Mouse (Mus musculus) CH12.LX (cell line): ENCODE measurements at regions not wholly inside any gene's neighbourhood (a gene's known extent, or its start where the extent isn't known, plus 50 kb on each side); places are given as distances from the start of the nearest gene placed in this dataset.

Source experiments
- DNase-seq: peaks from one replicate; pipeline ENCODE4 v3.0.0-alpha.2; 2013; ENCODE audit errors: extremely low read depth
- H3K27ac ChIP-seq: 2 replicates; pipeline ENCODE4 v1.5.1; 2012; ENCODE audit warnings: low read depth, mild to moderate bottlenecking, control low read depth, moderate library complexity; ENCODE audit not compliant: insufficient read depth
- H3K27me3 ChIP-seq: replicated peaks from 2 replicates; pipeline ENCODE3; 2012; ENCODE audit warnings: inconsistent platforms
- H3K36me3 ChIP-seq, 2 experiments: replicated peaks in 1 of 2; 2 replicates each; pipeline versions ENCODE3 to v1.6.1; 2012; ENCODE audit warnings: inconsistent platforms in 1 of 2, low read length in 1 of 2, mild to moderate bottlenecking in 1 of 2, mixed read lengths in 1 of 2, moderate library complexity in 1 of 2; ENCODE audit not compliant: control insufficient read depth in 1 of 2, insufficient read depth in 1 of 2
- H3K4me1 ChIP-seq, 2 experiments: 2 replicates each; pipeline ENCODE4 v1.6.1; 2012; ENCODE audit warnings: inconsistent platforms in 1 of 2, moderate library complexity in 1 of 2; ENCODE audit not compliant: insufficient read depth in 2 of 2, control insufficient read depth in 1 of 2
- H3K4me2 ChIP-seq: 2 replicates; pipeline ENCODE4 v1.6.1; 2012; ENCODE audit warnings: low read depth, mild to moderate bottlenecking, control low read depth; ENCODE audit not compliant: poor library complexity, insufficient read depth, severe bottlenecking
- H3K4me3 ChIP-seq, 3 experiments: fragments of 150-350 bp in 1 of 3; sonication (generic) in 1 of 3; replicated peaks in 1 of 3; 2 replicates each; pipeline versions ENCODE3 to v1.5.1; 2011 to 2012; ENCODE audit warnings: low read depth in 2 of 3, low read length in 2 of 3, mild to moderate bottlenecking in 2 of 3, moderate library complexity in 2 of 3, control low read depth in 1 of 3, improper control_type of control experiment in 1 of 3, inconsistent platforms in 1 of 3, mixed read lengths in 1 of 3; ENCODE audit not compliant: poor library complexity in 1 of 3
- H3K79me2 ChIP-seq: replicated peaks from 2 replicates; pipeline ENCODE4 v1.6.1; 2012; ENCODE audit warnings: mild to moderate bottlenecking, moderate library complexity; ENCODE audit not compliant: control insufficient read depth, poor library complexity, insufficient read depth, severe bottlenecking; ENCODE audit errors: extremely low read depth
- H3K9ac ChIP-seq: 2 replicates; pipeline ENCODE4 v1.6.1; 2012; ENCODE audit warnings: low read depth, mild to moderate bottlenecking, control low read depth, moderate library complexity; ENCODE audit not compliant: insufficient read depth
- H3K9me3 ChIP-seq: replicated peaks from 2 replicates; pipeline ENCODE3; 2012; ENCODE audit warnings: low read length, inconsistent platforms, mixed read lengths
- CHD1 ChIP-seq: IDR thresholded peaks from 2 replicates; pipeline ENCODE4 v1.6.1; 2012; ENCODE audit warnings: low read depth, low read length, improper control_type of control experiment, inconsistent platforms
- CTCF ChIP-seq, 2 experiments: IDR thresholded peaks in 1 of 2; conservative IDR thresholded peaks in 1 of 2; 2 replicates each; pipeline ENCODE4 v1.5.1; 2011 to 2012; ENCODE audit warnings: low read depth in 2 of 2, low read length in 2 of 2, improper control_type of control experiment in 1 of 2, inconsistent platforms in 1 of 2, mild to moderate bottlenecking in 1 of 2, moderate library complexity in 1 of 2
- ELF1 ChIP-seq: IDR thresholded peaks from 2 replicates; pipeline ENCODE4 v1.6.1; 2014; ENCODE audit warnings: low read depth, mild to moderate bottlenecking, inconsistent platforms, low read length, improper control_type of control experiment
- ETS1 ChIP-seq: conservative IDR thresholded peaks from 2 replicates; pipeline ENCODE4 v1.6.1; 2012; ENCODE audit warnings: low read depth, mild to moderate bottlenecking, inconsistent platforms, low read length, improper control_type of control experiment, moderate library complexity
- GABPA ChIP-seq: IDR thresholded peaks from 2 replicates; pipeline ENCODE4 v1.6.1; 2012; ENCODE audit warnings: low read depth, low read length, improper control_type of control experiment, inconsistent platforms; ENCODE audit not compliant: insufficient replicate concordance
- IRF4 ChIP-seq: IDR thresholded peaks from 2 replicates; pipeline ENCODE4 v1.6.1; 2014; ENCODE audit warnings: low read depth, mild to moderate bottlenecking, inconsistent platforms, low read length, improper control_type of control experiment
- JUND ChIP-seq: conservative IDR thresholded peaks from 2 replicates; pipeline ENCODE4 v1.6.1; 2011; ENCODE audit warnings: low read depth, low read length, improper control_type of control experiment
- MAFK ChIP-seq: IDR thresholded peaks from 2 replicates; pipeline ENCODE4 v1.6.1; 2011; ENCODE audit warnings: low read length, improper control_type of control experiment; ENCODE audit not compliant: insufficient replicate concordance
- MAX ChIP-seq: IDR thresholded peaks from 2 replicates; pipeline ENCODE4 v1.6.1; 2011; ENCODE audit warnings: low read length, improper control_type of control experiment
- MAZ ChIP-seq: IDR thresholded peaks from 2 replicates; pipeline ENCODE4 v1.6.1; 2012; ENCODE audit warnings: low read depth, mild to moderate bottlenecking, inconsistent platforms, low read length, improper control_type of control experiment, moderate library complexity
- MYC ChIP-seq: IDR thresholded peaks from 2 replicates; pipeline ENCODE4 v1.6.1; 2011; ENCODE audit warnings: low read depth, mild to moderate bottlenecking, improper control_type of control experiment, low read length
- NELFE ChIP-seq: IDR thresholded peaks from 2 replicates; pipeline ENCODE4 v1.6.1; 2011; ENCODE audit warnings: low read depth, low read length, improper control_type of control experiment
- POLR2A ChIP-seq: IDR thresholded peaks from 2 replicates; pipeline ENCODE4 v1.6.1; 2011; ENCODE audit warnings: low read depth, mild to moderate bottlenecking, improper control_type of control experiment, low read length
- SIN3A ChIP-seq: IDR thresholded peaks from 2 replicates; pipeline ENCODE4 v1.6.1; 2012; ENCODE audit warnings: low read length, improper control_type of control experiment, inconsistent platforms
- UBTF ChIP-seq: IDR thresholded peaks from 2 replicates; pipeline ENCODE4 v1.6.1; 2012; ENCODE audit warnings: low read depth, mild to moderate bottlenecking, inconsistent platforms, low read length, improper control_type of control experiment, moderate library complexity
- ZC3H11A ChIP-seq: IDR thresholded peaks from 2 replicates; pipeline ENCODE4 v1.6.1; 2012; ENCODE audit warnings: low read depth, mild to moderate bottlenecking, inconsistent platforms, low read length, improper control_type of control experiment
- ZKSCAN1 ChIP-seq: IDR thresholded peaks from 2 replicates; pipeline ENCODE4 v1.6.1; 2012; ENCODE audit warnings: low read depth, inconsistent platforms, low read length, improper control_type of control experiment, borderline replicate concordance
- ZMIZ1 ChIP-seq: IDR thresholded peaks from 2 replicates; pipeline ENCODE4 v1.6.1; 2012; ENCODE audit warnings: low read depth, mild to moderate bottlenecking, inconsistent platforms, low read length, improper control_type of control experiment
- ZNF384 ChIP-seq: IDR thresholded peaks from 2 replicates; pipeline ENCODE4 v1.6.1; 2012; ENCODE audit warnings: low read depth, low read length, improper control_type of control experiment, inconsistent platforms
- dilution Hi-C: fragments of 300-500 bp; cut with MboI; formaldehyde crosslinking; loops from 2 replicates; pipeline ENCODE4 v1.14.3; 2020; ENCODE audit warnings: low sequenced_read_pairs; ENCODE audit not compliant: extremely low pct_unique_long_range_greater_than_20kb, extremely low pct_ligation_motif_present
- in situ Hi-C: fragments of 300-500 bp; cut with MboI; formaldehyde crosslinking; loops from 3 replicates; pipeline ENCODE4 v1.14.3; 2019; ENCODE audit warnings: low sequenced_read_pairs, low pct_ligation_motif_present, low pct_unique_long_range_greater_than_20kb, mixed read lengths

GRCm38 (mm10) chr3:57914687-57915086 is 66.8 kb upstream of the Pfn2 start (continued):
- TF ChIP-seq JUND (peak; percentile 78), IRF4 (peak; percentile 79), CTCF (conservative IDR thresholded peaks at IDR 0.05 in 1 of 2, IDR thresholded peaks at IDR 0.05 in 1 of 2; ENCODE audit: low read depth in 2 of 2, low read length in 2 of 2) (no peak), MAFK (peak; percentile 56; the same call in 1 of the 2 replicates), POLR2A (no peak)

GRCm38 (mm10) chr3:57918913-57919312 is 71.0 kb upstream of the Pfn2 start:
- DNase-seq = no peak
- H3K36me3 ChIP-seq = no peaks in the 10 kb centered on the region
- no peak overlapping the region for H3K27ac ChIP-seq
- dilution Hi-C loops (no loop called here), in situ Hi-C loops (no loop called here)
- H3K9ac ChIP-seq = no peak overlapping the region
- no peak for TF ChIP-seq SIN3A
- TF ChIP-seq NELFE = no peak
- no peak for TF ChIP-seq UBTF
- TF ChIP-seq ZNF384 = no peak
- TF ChIP-seq ELF1 = no peak
- no peak for TF ChIP-seq CHD1
- TF ChIP-seq GABPA = no peak
- TF ChIP-seq ZMIZ1 = no peak
- TF ChIP-seq CTCF (conservative IDR thresholded peaks at IDR 0.05 in 1 of 2, IDR thresholded peaks at IDR 0.05 in 1 of 2; ENCODE audit: low read depth in 2 of 2, low read length in 2 of 2) = no peak
- no peak for TF ChIP-seq ETS1
- no peak for TF ChIP-seq MAX
- H3K4me2 ChIP-seq = no peak overlapping the region
- peaks cover 9 to 65% of the 10 kb centered on the region in 2 experiments for H3K4me1 ChIP-seq
- H3K79me2 ChIP-seq = no peaks in the 10 kb centered on the region
- no peaks in the 10 kb centered on the region for H3K27me3 ChIP-seq
- peaks cover 4% of the 10 kb centered on the region for H3K9me3 ChIP-seq
- no peak overlapping the region for H3K4me3 ChIP-seq

- Histone ChIP-seq H3K4me3 (no peak overlapping the region), H3K27ac (no peak overlapping the region), H3K4me1 (peaks cover 9 to 60% of the 10 kb centered on the region in 2 experiments), H3K79me2 (no peaks in the 10 kb centered on the region), H3K9ac (no peak overlapping the region), H3K9me3 (no peaks in the 10 kb centered on the region), H3K4me2 (no peak overlapping the region), H3K36me3 (no peaks in the 10 kb centered on the region), H3K27me3 (no peaks in the 10 kb centered on the region)
- in situ Hi-C loops (no loop called here), dilution Hi-C loops (no loop called here)
- TF ChIP-seq ZKSCAN1 (no peak), MYC (no peak), ZC3H11A (no peak), IRF4 (no peak), MAZ (no peak)
- DNase-seq = no peak
Observed at GRCm38 (mm10) chr3:57919390-57920089, 71.7 kb upstream of the Pfn2 start.
